Mouse (Mus musculus): ENCODE results near the gene Rbl2.
A peak's percentile ranks its signal among the peaks of the same experiment; 100 is the strongest.

Rbl2 gene

DNA sequence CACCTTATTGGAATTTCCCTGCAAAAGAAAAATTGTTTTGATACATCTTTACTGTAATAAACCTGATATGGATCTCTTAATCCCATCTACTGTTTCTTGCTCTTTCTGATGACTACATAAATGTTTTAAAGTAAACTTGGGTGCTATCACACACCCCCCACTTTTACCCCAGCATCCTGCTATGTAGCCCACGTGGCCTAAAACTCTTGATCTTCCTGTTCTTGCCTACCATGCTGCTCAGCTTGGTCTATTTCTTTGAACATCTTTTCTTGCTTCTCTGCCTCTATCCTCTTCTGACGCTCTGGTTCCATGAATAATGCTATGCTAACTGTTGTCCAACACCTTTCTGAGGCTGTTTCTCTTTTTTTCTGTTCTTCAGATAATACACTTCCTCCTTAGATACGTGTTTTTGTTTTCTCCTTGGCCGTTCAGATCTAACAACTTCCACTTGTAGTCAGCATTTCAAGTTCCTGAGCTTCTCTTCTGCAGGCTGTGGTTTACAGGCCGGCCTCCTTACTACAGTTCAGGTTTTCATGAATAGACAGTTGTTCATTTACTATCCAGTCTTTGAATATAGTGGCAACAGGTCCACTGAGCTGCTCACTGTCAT, 42.1 kb downstream of the Rbl2 start:
- no peak for DNase-seq

DNA sequence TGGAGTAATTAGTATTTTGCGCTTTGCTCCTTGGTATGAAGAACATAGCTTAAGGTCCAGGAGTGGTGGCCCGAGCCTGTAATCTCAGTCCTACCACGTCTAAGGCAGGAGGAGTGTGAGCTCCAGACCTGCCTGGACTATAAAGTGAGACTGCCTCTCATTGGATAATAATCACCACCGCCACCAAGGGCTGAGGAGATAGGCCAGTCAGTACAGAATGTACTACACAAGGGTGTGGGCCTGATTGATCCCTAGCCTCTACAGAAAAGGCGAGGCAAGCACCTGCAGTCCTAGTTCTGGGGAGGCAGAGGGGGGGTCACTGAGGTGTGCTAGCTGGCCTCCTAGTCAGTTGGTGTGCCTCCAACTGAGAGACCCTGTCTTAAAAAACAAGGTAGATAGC, 44.6 kb downstream of the Rbl2 start:
- DNase-seq: no peak

DNA sequence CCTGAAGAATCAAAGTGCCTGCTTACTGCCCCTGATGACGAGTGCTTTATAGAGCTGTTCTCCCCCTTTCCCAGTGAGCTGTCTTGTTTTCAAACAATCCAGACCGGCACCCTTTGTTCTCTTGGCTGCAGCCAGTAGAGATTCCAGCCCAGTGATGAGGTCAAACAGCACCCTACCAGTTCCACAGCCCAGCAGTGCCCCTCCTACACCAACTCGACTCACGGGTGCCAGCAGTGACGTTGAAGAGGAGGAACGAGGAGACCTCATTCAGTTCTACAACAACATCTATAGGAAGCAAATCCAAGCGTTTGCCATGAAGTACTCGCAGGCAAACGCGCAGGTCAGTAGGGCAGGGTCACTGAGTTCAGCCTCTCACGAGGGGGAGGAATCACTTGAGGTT, 45.1 kb downstream of the Rbl2 start:
- DNase-seq: no peak

DNA sequence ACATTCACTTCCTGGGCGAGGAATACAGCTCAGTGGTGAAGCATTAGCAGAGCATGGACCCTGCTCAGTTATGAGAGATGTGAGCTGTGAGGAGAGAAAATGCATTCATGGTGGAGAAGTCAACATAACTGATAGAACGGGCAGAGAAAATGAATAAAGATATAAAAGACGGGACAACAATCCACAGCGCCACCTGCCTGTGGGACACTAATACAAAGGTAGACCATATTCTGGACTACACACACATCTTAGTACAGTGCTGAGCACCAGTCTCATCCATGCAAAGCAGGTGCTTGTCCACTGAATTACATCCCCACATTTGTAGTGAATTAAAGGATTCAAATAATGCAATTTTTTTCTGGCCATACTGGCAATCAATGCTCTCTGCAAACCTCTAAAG, 47.7 kb downstream of the Rbl2 start:
- no peak for DNase-seq

DNA sequence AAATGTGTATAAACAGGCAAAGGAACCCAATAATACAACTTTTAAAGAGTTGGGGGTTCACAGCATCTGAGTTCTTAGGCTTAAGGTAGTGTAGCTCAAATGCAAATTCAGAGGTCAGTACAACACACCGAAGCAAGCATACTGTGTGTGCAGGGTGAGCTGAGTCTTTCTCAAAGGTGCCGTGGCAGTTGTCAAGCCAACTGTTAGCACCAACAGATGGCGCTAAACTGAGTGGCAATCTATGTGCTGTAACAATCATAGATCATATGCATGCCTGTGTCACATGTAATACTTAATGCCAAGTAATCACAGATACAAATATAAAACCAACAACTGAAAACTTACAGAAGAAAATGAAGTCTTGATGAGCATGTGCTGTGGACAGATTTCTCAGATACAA, 48.3 kb downstream of the Rbl2 start:
- no peak for DNase-seq

DNA sequence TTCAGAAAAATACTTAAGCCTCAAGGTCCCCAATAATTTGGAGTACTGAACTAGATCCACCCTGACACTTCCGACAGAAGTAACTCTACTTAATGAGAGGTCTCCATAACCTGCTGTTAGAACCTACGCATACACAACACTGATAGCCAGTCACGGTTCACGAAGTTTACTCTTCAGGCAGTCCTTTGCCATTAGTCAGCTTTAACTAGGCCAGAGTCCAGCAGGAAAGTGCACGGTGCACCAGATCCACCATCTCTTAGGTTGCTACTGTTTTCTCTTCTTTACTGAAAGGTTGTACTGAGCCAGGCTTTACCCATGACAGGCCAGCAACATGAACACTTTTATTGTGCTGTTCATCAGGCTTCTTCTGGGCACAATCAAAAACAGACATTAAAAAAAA, 54.5 kb downstream of the Rbl2 start:
- no peak for DNase-seq

DNA sequence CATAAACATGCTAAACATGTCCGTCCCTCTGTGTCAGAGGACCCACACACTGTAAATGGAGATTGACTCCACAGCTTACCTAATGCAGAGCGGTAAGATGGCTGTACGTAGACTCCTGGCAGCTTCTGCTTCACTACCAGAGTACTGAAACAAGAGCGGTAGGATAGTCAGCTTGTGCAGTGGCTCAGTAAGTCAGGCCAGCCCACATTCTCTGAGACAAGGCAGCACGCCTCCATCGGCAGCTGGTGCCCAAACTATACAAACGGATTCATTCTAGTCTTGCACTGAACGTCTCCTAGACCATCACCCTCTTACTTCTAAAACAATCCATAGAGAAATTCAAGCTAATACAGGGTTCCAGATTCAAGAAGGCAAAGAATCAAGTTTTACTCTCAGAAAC, 56.9 kb downstream of the Rbl2 start:
- no peak for DNase-seq

DNA sequence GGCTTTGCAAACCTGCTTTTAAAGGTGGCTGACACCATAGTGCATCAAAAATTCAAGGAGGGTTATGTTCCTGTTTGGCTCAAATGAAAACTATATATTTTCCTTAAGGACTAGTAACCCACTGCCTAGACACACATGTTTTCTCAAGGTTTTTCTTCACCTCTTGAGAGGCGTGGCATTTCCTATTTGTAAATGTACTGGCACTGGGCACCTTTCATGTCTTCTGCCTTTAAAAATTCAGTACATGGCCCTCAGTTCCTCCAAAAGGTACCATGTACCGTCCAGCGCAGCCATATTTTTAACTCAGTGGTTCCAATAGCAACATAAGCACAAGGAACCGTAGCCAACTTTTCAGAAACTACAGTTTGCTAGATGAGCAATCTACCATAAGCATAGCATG, 62.9 kb downstream of the Rbl2 start:
- DNase-seq: no peak

- DNase-seq: no peak
These were observed 63.7 kb downstream of the Rbl2 start for GRCm38 (mm10) chr8:91133441-91134069.

DNA sequence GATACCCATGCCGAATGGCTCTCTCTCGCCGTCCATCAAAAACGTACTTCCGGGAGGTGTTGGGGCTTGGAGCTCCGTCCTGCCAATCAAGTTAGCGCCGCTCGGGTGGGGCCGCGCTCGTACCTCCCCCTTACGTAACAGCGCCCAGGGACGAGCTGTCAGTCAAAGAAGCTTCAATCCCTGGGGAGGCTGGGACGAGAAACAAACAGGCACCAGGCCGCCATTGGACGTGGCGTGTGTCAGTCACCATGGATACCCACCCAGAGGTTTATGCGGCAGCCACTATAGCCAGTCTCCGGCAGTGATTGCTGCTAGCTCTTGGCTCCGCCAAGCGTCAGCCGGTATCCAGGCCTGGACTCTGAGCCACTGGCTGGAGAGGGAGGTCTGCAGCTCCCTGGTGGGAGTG, 64.2 kb downstream of the Rbl2 start:
- DNase-seq: peak; percentile 100

GRCm38 (mm10) chr8:91134659-91135058, 64.8 kb downstream of the Rbl2 start:
- DNase-seq: peak; percentile 56

DNA sequence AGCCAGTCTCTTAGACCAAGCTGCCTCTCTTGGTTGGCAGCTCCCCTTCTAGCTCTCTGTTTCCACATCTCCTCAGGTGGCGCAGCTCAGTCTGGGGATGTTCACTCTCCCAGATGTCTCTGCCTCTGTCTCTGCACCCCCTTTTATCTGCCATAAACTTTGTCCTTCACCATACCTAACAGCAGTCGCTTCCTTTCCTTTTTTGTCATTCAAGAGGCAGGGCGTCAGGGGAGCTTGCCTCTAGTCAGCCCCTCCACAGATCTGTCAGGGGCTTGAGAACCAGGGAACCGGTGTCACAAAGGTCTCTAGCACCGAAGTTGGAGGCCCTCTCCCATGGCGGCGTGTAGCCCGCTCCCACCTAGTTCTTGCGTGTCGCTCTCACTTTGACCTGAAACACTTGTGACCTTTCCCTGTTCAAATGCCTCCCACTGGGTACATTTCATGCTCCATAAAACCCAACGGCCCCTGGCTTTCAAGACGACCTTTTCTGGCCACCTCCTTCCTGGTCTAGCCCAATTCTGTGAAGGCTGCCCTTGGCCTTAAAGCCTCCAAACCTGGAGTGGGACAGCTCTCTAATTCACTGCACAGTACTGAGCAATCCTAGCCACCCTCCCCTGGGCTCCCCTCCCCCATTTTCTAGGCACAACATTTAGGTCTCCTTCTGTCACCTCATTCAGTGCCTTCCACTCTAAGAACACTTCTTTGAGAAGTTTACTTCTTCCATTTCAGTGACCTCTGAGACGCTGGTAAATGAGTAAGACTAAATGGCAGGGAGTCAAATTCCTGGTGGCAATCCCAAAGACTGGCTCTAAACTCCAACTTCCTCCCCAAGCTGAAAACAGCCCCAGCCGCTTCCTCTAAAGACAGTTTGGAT, 65.7 kb downstream of the Rbl2 start:
- DNase-seq: peak; percentile 35

GRCm38 (mm10) chr8:91140828-91141227, 71.0 kb downstream of the Rbl2 start:
- DNase-seq: no peak

DNA sequence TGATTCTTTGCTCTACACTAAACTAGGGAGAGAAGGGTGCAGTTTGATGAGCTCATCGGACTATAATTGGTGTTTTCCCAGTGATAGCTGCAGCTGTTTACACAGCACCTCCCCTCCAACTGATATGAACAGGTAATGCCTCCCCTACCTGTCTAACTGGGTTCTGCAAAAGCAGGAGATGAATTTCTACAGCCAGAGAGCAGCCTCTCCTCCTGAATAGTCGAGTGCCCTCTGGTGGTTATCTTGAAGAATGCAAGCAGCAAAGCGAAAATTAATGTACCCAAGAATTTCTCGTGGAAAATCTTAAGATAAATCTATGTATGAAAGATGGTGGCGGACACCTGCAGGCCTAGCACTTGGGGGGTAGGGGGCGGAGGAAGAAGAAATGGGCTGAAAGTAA, 77.9 kb downstream of the Rbl2 start:
- DNase-seq: peak; percentile 45

- DNase-seq: no peak
These were observed 78.9 kb downstream of the Rbl2 start for GRCm38 (mm10) chr8:91148643-91149178.

GRCm38 (mm10) chr8:91149298-91149697, 79.4 kb downstream of the Rbl2 start:
- no peak for DNase-seq

DNA sequence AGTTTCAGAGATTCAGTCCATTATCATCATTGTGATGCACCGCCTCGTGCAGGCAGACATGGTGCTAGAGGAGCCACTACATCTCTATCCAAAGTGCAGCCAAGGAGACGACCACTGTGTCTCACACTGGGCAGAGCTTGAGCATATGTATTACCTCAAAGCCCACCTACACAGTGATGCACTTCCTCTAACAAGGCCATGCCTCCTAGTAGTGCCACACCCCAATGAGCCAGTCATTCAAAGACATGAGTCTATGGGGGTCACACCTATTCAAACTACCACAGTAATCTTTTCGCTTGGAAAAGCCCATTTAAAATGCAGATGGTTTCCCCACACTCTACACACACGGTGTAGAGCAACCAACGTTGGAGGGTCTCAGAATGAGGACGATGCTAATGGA, 81.7 kb downstream of the Rbl2 start:
- DNase-seq: no peak

DNA sequence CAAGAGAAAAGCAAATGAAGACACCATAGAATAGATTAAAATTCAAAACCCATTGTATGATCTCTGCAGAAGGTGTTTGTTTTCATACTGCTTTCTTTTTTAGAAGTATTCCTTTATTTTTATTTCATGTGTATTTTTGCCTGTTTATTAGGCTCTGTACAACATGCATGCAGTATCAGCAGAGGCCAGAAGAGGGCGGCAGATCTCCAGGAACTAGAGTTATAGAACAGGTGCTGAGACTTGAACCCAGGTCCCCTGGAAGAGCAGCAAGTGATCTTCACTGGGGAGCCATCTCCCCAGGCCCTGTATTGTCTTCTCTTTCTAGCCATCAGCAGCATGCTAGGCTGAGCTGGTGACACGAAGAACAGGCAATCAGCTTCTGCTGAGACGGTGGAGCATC, 84.0 kb downstream of the Rbl2 start:
- DNase-seq: no peak

- DNase-seq: no peak
These were observed 84.7 kb downstream of the Rbl2 start for GRCm38 (mm10) chr8:91154564-91154963.

DNA sequence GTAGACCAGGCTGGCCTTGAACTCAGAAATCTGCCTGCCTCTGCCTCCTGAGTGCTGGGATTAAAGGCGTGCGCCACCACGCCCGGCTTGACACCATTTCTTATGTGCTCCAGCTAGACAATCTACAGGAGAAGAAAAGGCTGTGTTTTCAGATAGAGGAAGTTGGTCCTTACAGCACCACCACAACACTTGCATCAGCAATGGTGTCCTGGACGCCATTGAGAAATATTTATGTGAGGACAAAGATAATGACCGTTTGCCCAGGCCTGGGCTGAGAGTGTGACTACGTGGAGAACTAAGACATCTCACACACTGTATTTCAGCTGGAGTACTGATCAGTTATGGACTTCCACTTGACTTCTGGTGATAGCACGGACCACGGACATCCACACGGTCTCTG, 88.8 kb downstream of the Rbl2 start:
- DNase-seq: no peak

DNA sequence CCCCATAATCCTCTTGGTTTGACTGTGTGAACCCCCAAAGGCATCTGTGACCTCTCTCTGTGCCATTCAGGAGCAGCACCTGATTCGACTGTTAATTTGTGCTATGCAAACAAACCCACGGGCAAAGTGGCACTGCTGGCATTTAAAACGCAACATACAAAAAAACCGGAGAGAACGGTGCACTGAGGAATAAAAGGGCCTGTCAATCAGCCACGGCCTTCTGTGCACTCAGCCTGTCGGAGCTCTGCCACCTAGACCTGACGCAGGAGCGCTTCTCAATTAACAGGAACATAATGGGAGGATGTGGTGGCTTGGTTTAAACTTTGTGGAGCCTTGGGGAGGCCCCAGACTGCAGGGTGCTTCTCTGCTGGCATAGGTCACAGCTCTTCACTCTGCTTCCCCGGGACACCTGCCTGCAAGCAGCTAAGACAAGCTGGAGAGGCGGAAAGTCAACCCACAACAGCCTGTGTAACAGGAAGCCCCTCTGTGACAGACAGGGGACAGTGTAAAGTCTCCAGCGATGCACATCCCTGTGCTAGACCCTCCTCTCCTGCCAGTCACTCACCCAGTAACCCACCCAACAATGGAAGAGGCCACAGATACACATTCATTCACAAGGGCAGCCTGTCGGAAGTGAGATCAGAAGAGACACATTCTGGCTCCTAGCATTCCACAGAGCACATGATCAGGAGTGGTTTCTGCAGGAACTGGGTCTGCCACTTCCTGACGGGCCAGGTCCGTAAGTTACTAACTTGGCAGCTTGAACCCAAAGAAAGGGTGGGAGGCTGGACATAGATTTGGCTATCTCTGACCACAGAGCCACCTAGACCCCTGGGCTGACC, 90.3 kb downstream of the Rbl2 start:
- no peak for DNase-seq

GRCm38 (mm10) chr8:91170152-91170551, 100.3 kb downstream of the Rbl2 start:
- no peak for DNase-seq

- no peak for DNase-seq
These were observed 101.1 kb downstream of the Rbl2 start for GRCm38 (mm10) chr8:91170914-91171313.

Data from cerebellum, adult 11-12 months (tissue).